Mouse (Mus musculus): Measurements from ENCODE around the gene Usp54. TPM values are rescaled to one million over a fixed set of nuclear protein-coding genes. Genes with fewer than 3 reads are reported as not detected.
A peak's percentile ranks its signal among the peaks of the same experiment; 100 is the strongest.

Gene Usp54
- total and polyA plus RNA-seq, 3 experiments, result 5.3 to 11.7 (median 5.4) TPM

GRCm38 (mm10) chr14:20662740-20663139, 21.9 kb upstream of the Usp54 start (continued):
- TF ChIP-seq RAD21 (IDR thresholded peaks at IDR 0.05; ENCODE audit: low read depth, low read length), result no peak

- H3K9me3 ChIP-seq (replicated peaks; ENCODE audit: low read length), result no peaks in the 10 kb centered on the region
- dilution Hi-C loops (cut with MboI; ENCODE audit: extremely low pct_ligation_motif_present, extremely low pct_unique_long_range_greater_than_20kb, low sequenced_read_pairs) (no loop called here), in situ Hi-C loops (cut with MboI; ENCODE audit: low pct_ligation_motif_present, low pct_unique_long_range_greater_than_20kb, low sequenced_read_pairs) (no loop called here)
- peak overlapping the region; percentile 46 to 61 (median 49) for H3K4me3 ChIP-seq (replicated peaks in 1 of 3; ENCODE audit: low read depth in 2 of 3, low read length in 2 of 3, poor library complexity in 1 of 3)
- H3K9ac ChIP-seq (ENCODE audit: insufficient read depth, low read depth), result peak overlapping the region; percentile 37
- TF ChIP-seq ZC3H11A (IDR thresholded peaks at IDR 0.05; ENCODE audit: low read depth, low read length) (no peak), JUN (IDR thresholded peaks at IDR 0.05; ENCODE audit: insufficient read depth, low read depth, low read length) (no peak), MAZ (IDR thresholded peaks at IDR 0.05; ENCODE audit: low read depth, low read length) (no peak), MXI1 (IDR thresholded peaks at IDR 0.05; ENCODE audit: low read depth, low read length) (no peak), E2F4 (IDR thresholded peaks at IDR 0.05; ENCODE audit: insufficient replicate concordance, low read depth, low read length) (no peak), POLR2AphosphoS2 (IDR thresholded peaks at IDR 0.05; ENCODE audit: low read depth, low read length) (no peak), POLR2A (IDR thresholded peaks at IDR 0.05; ENCODE audit: low read depth, low read length) (no peak), EP300 (IDR thresholded peaks at IDR 0.05; ENCODE audit: low read length) (no peak), ELF1 (IDR thresholded peaks at IDR 0.05; ENCODE audit: low read depth, low read length) (no peak), TCF12 (IDR thresholded peaks at IDR 0.05; ENCODE audit: low read depth, low read length) (no peak), CTCF (conservative IDR thresholded peaks at IDR 0.05 in 1 of 2, IDR thresholded peaks at IDR 0.05 in 1 of 2; ENCODE audit: low read depth in 2 of 2, low read length in 2 of 2) (no peak), MAFK (IDR thresholded peaks at IDR 0.05; ENCODE audit: insufficient replicate concordance, low read length) (no peak), SMC3 (IDR thresholded peaks at IDR 0.05; ENCODE audit: low read depth, low read length) (no peak), ZNF384 (IDR thresholded peaks at IDR 0.05; ENCODE audit: low read depth, low read length) (no peak)
- DNase-seq (ENCODE audit: extremely low read depth), result no peak
- peak overlapping the region; percentile 67 for H3K4me2 ChIP-seq (ENCODE audit: insufficient read depth, low read depth, poor library complexity, severe bottlenecking)
- H3K79me2 ChIP-seq (replicated peaks; ENCODE audit: control insufficient read depth, extremely low read depth, insufficient read depth, poor library complexity, severe bottlenecking), result no peaks in the 10 kb centered on the region
- peaks cover 32% of the 10 kb centered on the region for H3K27me3 ChIP-seq (replicated peaks)
- H3K4me1 ChIP-seq (ENCODE audit: control insufficient read depth in 1 of 2, insufficient read depth in 2 of 2), result peaks cover 4 to 19% of the 10 kb centered on the region in 2 experiments; a peak in 3 of 4 replicates
- no peak overlapping the region for H3K27ac ChIP-seq (ENCODE audit: insufficient read depth, low read depth)
- no peaks in the 10 kb centered on the region for H3K36me3 ChIP-seq (replicated peaks in 1 of 2; ENCODE audit: control insufficient read depth in 1 of 2, insufficient read depth in 1 of 2, low read length in 1 of 2)
Measured at GRCm38 (mm10) chr14:20661661-20662331, 20.9 kb upstream of the Usp54 start.

GRCm38 (mm10) chr14:20660827-20661660, 20.2 kb upstream of the Usp54 start:
- peak; percentile 98 for DNase-seq (ENCODE audit: extremely low read depth)
- Histone ChIP-seq H3K4me1 (ENCODE audit: control insufficient read depth in 1 of 2, insufficient read depth in 2 of 2) (peaks cover 4 to 26% of the 10 kb centered on the region in 2 experiments; a peak in 3 of 4 replicates), H3K79me2 (replicated peaks; ENCODE audit: control insufficient read depth, extremely low read depth, insufficient read depth, poor library complexity, severe bottlenecking) (no peaks in the 10 kb centered on the region), H3K27ac (ENCODE audit: insufficient read depth, low read depth) (no peak overlapping the region), H3K27me3 (replicated peaks) (peaks cover 26% of the 10 kb centered on the region), H3K9ac (ENCODE audit: insufficient read depth, low read depth) (peak overlapping the region; percentile 52), H3K4me3 (replicated peaks in 1 of 3; ENCODE audit: low read depth in 2 of 3, low read length in 2 of 3, poor library complexity in 1 of 3) (peak overlapping the region; percentile 46 to 61 (median 52)), H3K4me2 (ENCODE audit: insufficient read depth, low read depth, poor library complexity, severe bottlenecking) (peak overlapping the region; percentile 67), H3K9me3 (replicated peaks; ENCODE audit: low read length) (no peaks in the 10 kb centered on the region), H3K36me3 (replicated peaks in 1 of 2; ENCODE audit: control insufficient read depth in 1 of 2, insufficient read depth in 1 of 2, low read length in 1 of 2) (no peaks in the 10 kb centered on the region)
- in situ Hi-C loops (cut with MboI; ENCODE audit: low pct_ligation_motif_present, low pct_unique_long_range_greater_than_20kb, low sequenced_read_pairs) (no loop called here), dilution Hi-C loops (cut with MboI; ENCODE audit: extremely low pct_ligation_motif_present, extremely low pct_unique_long_range_greater_than_20kb, low sequenced_read_pairs) (no loop called here)
- TF ChIP-seq ZMIZ1 (IDR thresholded peaks at IDR 0.05; ENCODE audit: low read depth, low read length) (no peak), MAFK (IDR thresholded peaks at IDR 0.05; ENCODE audit: insufficient replicate concordance, low read length) (no peak), CHD2 (IDR thresholded peaks at IDR 0.05; ENCODE audit: low read length) (no peak), PAX5 (IDR thresholded peaks at IDR 0.05; ENCODE audit: low read length) (no peak), E2F4 (IDR thresholded peaks at IDR 0.05; ENCODE audit: insufficient replicate concordance, low read depth, low read length) (0 out of 2 replicates have a peak, but pooled peaks have one; percentile 15), ELF1 (IDR thresholded peaks at IDR 0.05; ENCODE audit: low read depth, low read length) (no peak), ZNF384 (IDR thresholded peaks at IDR 0.05; ENCODE audit: low read depth, low read length) (no peak), KAT2A (IDR thresholded peaks at IDR 0.05; ENCODE audit: insufficient replicate concordance, low read length) (no peak), NELFE (IDR thresholded peaks at IDR 0.05; ENCODE audit: low read depth, low read length) (peak; percentile 42; the same call in 1 of the 2 replicates), UBTF (IDR thresholded peaks at IDR 0.05; ENCODE audit: low read depth, low read length) (no peak), SMC3 (IDR thresholded peaks at IDR 0.05; ENCODE audit: low read depth, low read length) (peak; percentile 72), MEF2A (IDR thresholded peaks at IDR 0.05; ENCODE audit: borderline replicate concordance, low read depth, low read length) (0 out of 2 replicates have a peak, but pooled peaks have one; percentile 31), IRF4 (IDR thresholded peaks at IDR 0.05; ENCODE audit: low read depth, low read length) (peak; percentile 52; the same call in 1 of the 2 replicates), USF2 (conservative IDR thresholded peaks at IDR 0.05; ENCODE audit: low read depth, low read length) (no peak), BHLHE40 (IDR thresholded peaks at IDR 0.05; ENCODE audit: low read depth, low read length) (no peak), POLR2AphosphoS2 (IDR thresholded peaks at IDR 0.05; ENCODE audit: low read depth, low read length) (no peak), EP300 (IDR thresholded peaks at IDR 0.05; ENCODE audit: low read length) (no peak), MYC (IDR thresholded peaks at IDR 0.05; ENCODE audit: low read depth, low read length) (no peak), TBP (conservative IDR thresholded peaks at IDR 0.05; ENCODE audit: low read depth, low read length) (peak; percentile 78; the same call in 1 of the 2 replicates)

Measured in CH12.LX (cell line).